Mouse (Mus musculus): ENCODE results near the gene Higd1b. TPM values are rescaled to one million over a fixed set of nuclear protein-coding genes. Genes with fewer than 3 reads are reported as not detected.

Gene Higd1b
- total RNA-seq (2021), result 10 to 100 TPM; 11.6 to 17.6 TPM

GRCm38 (mm10) chr11:102835549-102835948 is at the start of gene Higd1b:
TSS of gene Higd1b (plus strand) at chr11:102835849.
- intact Hi-C loops (cut with DNase I), result no loop called here
- DNase-seq (ENCODE audit: low spot score), result no peak

- intact Hi-C loops (cut with DNase I), result no loop called here
- DNase-seq (ENCODE audit: low spot score), result no peak
These were observed 47.9 kb upstream of the Higd1b start for GRCm38 (mm10) chr11:102787688-102788177.

GRCm38 (mm10) chr11:102791682-102792445 is 43.8 kb upstream of the Higd1b start:
- DNase-seq (ENCODE audit: low spot score), result no peak
- intact Hi-C loops (cut with DNase I), result no loop called here

- intact Hi-C loops (cut with DNase I), result no loop called here
- no peak for DNase-seq (ENCODE audit: low spot score)
These were observed 41.5 kb upstream of the Higd1b start for GRCm38 (mm10) chr11:102794157-102794556.

GRCm38 (mm10) chr11:102803453-102803852 is 32.2 kb upstream of the Higd1b start:
- no peak for DNase-seq (ENCODE audit: low spot score)
- intact Hi-C loops (cut with DNase I), result no loop called here

- intact Hi-C loops (cut with DNase I), result no loop called here
- DNase-seq (ENCODE audit: low spot score), result no peak
These were observed 27.4 kb upstream of the Higd1b start for GRCm38 (mm10) chr11:102808246-102808645.

- intact Hi-C loops (cut with DNase I), result no loop called here
- DNase-seq (ENCODE audit: low spot score), result no peak
These were observed 24.7 kb upstream of the Higd1b start for GRCm38 (mm10) chr11:102810721-102811485.

- intact Hi-C loops (cut with DNase I), result no loop called here
These were observed 20.8 kb upstream of the Higd1b start for GRCm38 (mm10) chr11:102814881-102815280.

GRCm38 (mm10) chr11:102818121-102819020 is 17.3 kb upstream of the Higd1b start:
- DNase-seq (ENCODE audit: low spot score), result no peak

More at GRCm38 (mm10) chr11:102814881-102815280, 20.8 kb upstream of the Higd1b start:
- no peak for DNase-seq (ENCODE audit: low spot score)

GRCm38 (mm10) chr11:102819021-102819782 is 16.4 kb upstream of the Higd1b start, which contains the start of gene Gjc1:
TSS of gene Gjc1 (minus strand) at chr11:102819700.
- intact Hi-C loops (cut with DNase I), result loop anchor here (2.0 kb wide), 1 partner anchor 42 kb away; no protein-coding TSS in a partner anchor
- DNase-seq (ENCODE audit: low spot score), result peak; percentile 49

More at GRCm38 (mm10) chr11:102818121-102819020, 17.3 kb upstream of the Higd1b start:
- intact Hi-C loops (cut with DNase I), result loop anchor here (2.0 kb wide), 1 partner anchor 42 kb away; no protein-coding TSS in a partner anchor

GRCm38 (mm10) chr11:102819783-102820385 is 15.8 kb upstream of the Higd1b start:
- intact Hi-C loops (cut with DNase I), result loop anchor here (2.0 kb wide), 1 partner anchor 43 kb away; no protein-coding TSS in a partner anchor

GRCm38 (mm10) chr11:102820432-102820831 is 15.2 kb upstream of the Higd1b start:
- intact Hi-C loops (cut with DNase I), result no loop called here

More at GRCm38 (mm10) chr11:102819783-102820385, 15.8 kb upstream of the Higd1b start:
- no peak for DNase-seq (ENCODE audit: low spot score)

GRCm38 (mm10) chr11:102821231-102821630 is 14.4 kb upstream of the Higd1b start:
- no peak for DNase-seq (ENCODE audit: low spot score)
- intact Hi-C loops (cut with DNase I), result no loop called here

More at GRCm38 (mm10) chr11:102820432-102820831, 15.2 kb upstream of the Higd1b start:
- no peak for DNase-seq (ENCODE audit: low spot score)

- intact Hi-C loops (cut with DNase I), result no loop called here
- no peak for DNase-seq (ENCODE audit: low spot score)
These were observed 9.2 kb upstream of the Higd1b start for GRCm38 (mm10) chr11:102826476-102826875.

GRCm38 (mm10) chr11:102827097-102827496 is 8.6 kb upstream of the Higd1b start:
- intact Hi-C loops (cut with DNase I), result no loop called here
- DNase-seq (ENCODE audit: low spot score), result no peak

GRCm38 (mm10) chr11:102830276-102830675 is 5.4 kb upstream of the Higd1b start:
- DNase-seq (ENCODE audit: low spot score), result no peak
- intact Hi-C loops (cut with DNase I), result no loop called here

- DNase-seq (ENCODE audit: low spot score), result no peak
- intact Hi-C loops (cut with DNase I), result no loop called here
These were observed 2.9 kb upstream of the Higd1b start for GRCm38 (mm10) chr11:102832700-102833297.

- peak; percentile 16 for DNase-seq (ENCODE audit: low spot score)
- intact Hi-C loops (cut with DNase I), result no loop called here
These were observed 1.4 kb upstream of the Higd1b start for GRCm38 (mm10) chr11:102834219-102834618.
